13 mouse cellular contexts compared by ENCODE assay signal in genomic region chr19:3840214-3840651, GRCm38 (mm10). TPM values are rescaled to one million over a fixed set of nuclear protein-coding genes. Genes with fewer than 3 reads are reported as not detected.
DNase-seq lines count a peak whose midpoint lies in the region; ATAC-seq and TF ChIP-seq lines count a peak whose summit lies in the region.
"Had no signal": no experiment of that assay in that cellular context is flagged by ENCODE, and none has a peak within 500 bp of the region (broad histone marks: within the 10 kb centered on the region; RNA-seq: fewer than 3 reads in every experiment).

No protein-coding gene starts in this region.

- H3K9ac ChIP-seq in lung, postnatal 0 days (replicated peaks; ENCODE audit: low read depth) = no peak overlapping the region
- H3K9ac ChIP-seq: heart, embryonic 12.5 days had no signal

- no peak for TF ChIP-seq CTCF in kidney, adult 2 months (conservative IDR thresholded peaks at IDR 0.05; ENCODE audit: insufficient read depth, insufficient read length, low read depth, low read length)
- no peak for TF ChIP-seq CTCF in lung, postnatal 0 days (IDR thresholded peaks at IDR 0.05)

- H3K4me2 ChIP-seq in lung, postnatal 0 days (replicated peaks; ENCODE audit: low read depth, low read length) = no peak overlapping the region
- H3K4me2 ChIP-seq: heart, embryonic 12.5 days had no signal

- H3K9me3 ChIP-seq in lung, postnatal 0 days (ENCODE audit: low read length) = no peaks in the 10 kb centered on the region
- H3K9me3 ChIP-seq: heart, embryonic 12.5 days had no signal

- no peak overlapping the region for H3K4me3 ChIP-seq in kidney, adult 2 months (ENCODE audit: insufficient read depth, low read depth, low read length)
- H3K4me3 ChIP-seq in lung, postnatal 0 days (ENCODE audit: low read depth, low read length) = no peak overlapping the region
- H3K4me3 ChIP-seq: heart, embryonic 12.5 days had no signal

- H3K4me1 ChIP-seq in kidney, adult 2 months (ENCODE audit: control insufficient read depth, insufficient read depth, low read length) = peaks cover 23% of the 10 kb centered on the region; the same call in 1 of the 2 replicates
- H3K4me1 ChIP-seq in lung, postnatal 0 days (ENCODE audit: insufficient read depth, low read depth, low read length) = peaks cover 3% of the 10 kb centered on the region; the same call in 1 of the 2 replicates

- ATAC-seq in lung, postnatal 0 days = peak; percentile 53
- no peak for ATAC-seq in megakaryocyte, adult 5-6 weeks (ENCODE audit: poor library complexity, severe bottlenecking)

- no peaks in the 10 kb centered on the region for H3K36me3 ChIP-seq in kidney, adult 2 months (ENCODE audit: control insufficient read depth, insufficient read depth, low read length)
- no peaks in the 10 kb centered on the region for H3K36me3 ChIP-seq in lung, postnatal 0 days (ENCODE audit: insufficient read depth, low read length)
- H3K36me3 ChIP-seq: heart, embryonic 12.5 days had no signal

- H3K27me3 ChIP-seq in kidney, adult 2 months (replicated peaks; ENCODE audit: control insufficient read depth, insufficient read depth, low read length) = no peaks in the 10 kb centered on the region
- no peaks in the 10 kb centered on the region for H3K27me3 ChIP-seq in lung, postnatal 0 days (replicated peaks; ENCODE audit: insufficient read depth, low read length)
- H3K27me3 ChIP-seq: heart, embryonic 12.5 days had no signal

- H3K27ac ChIP-seq in kidney, adult 2 months (ENCODE audit: insufficient read depth, low read depth, low read length) = peak overlapping the region; percentile 53
- peak overlapping the region; percentile 91 for H3K27ac ChIP-seq in lung, postnatal 0 days (ENCODE audit: low read length)

- no peak for TF ChIP-seq POLR2A in kidney, adult 2 months (IDR thresholded peaks at IDR 0.05; ENCODE audit: low read depth, low read length)

- peak; percentile 87 for TF ChIP-seq EP300 in lung, postnatal 0 days (IDR thresholded peaks at IDR 0.05)

- WGBS in kidney, adult 2 months = 52% methylated on average over 5 of the region's 5 CpGs
- WGBS in lung, postnatal 0 days = 38% methylated on average over 5 of the region's 5 CpGs

- no peak for DNase-seq in kidney, adult 2 months
- no peak for DNase-seq in kidney, adult 9 months
- DNase-seq in ES-CJ7 (ENCODE audit: low read depth, low spot score) = peak; percentile 31
- DNase-seq in lung, postnatal 0 days (ENCODE audit: low spot score) = peak; percentile 83
- DNase-seq in thymus, postnatal 10 days (ENCODE audit: low spot score in 2 of 2) = peak; percentile 37 to 52
- DNase-seq in ovary, postnatal 14 days (ENCODE audit: low spot score) = no peak
- DNase-seq in Muller cell, postnatal 12 days (ENCODE audit: inconsistent ontology term) = no peak
- DNase-seq: adrenal gland, postnatal 10 days; gastrocnemius, postnatal 10 days; liver; spleen, adult 18-20 months had no signal

RNA-seq across cellular contexts. Expression of gene Chka, which starts 11.3 kb away (rescaled TPM):
- polyA plus RNA-seq in kidney, adult 2 months (2012; rRNA removed) = 65.0 and 72.0 TPM in 2 replicates
- 65.9 and 68.1 TPM in 2 replicates for polyA plus RNA-seq in lung, postnatal 0 days (2015; fragmentation: Nextera tagmentation; extraction: Ambion mirVana)
- total RNA-seq in megakaryocyte, adult 5-6 weeks (2015) = 15.9 and 18.9 TPM in 2 replicates
- 19.2 and 22.0 TPM in 2 replicates for total RNA-seq in megakaryocyte, adult 5-6 weeks (2017)

Comparison
In these comparisons a context has a peak if more than half of its experiments do, and no peak if none do; other contexts are left out.
1. DNase-seq: peak in ES-CJ7 (single experiment), lung, postnatal 0 days (single experiment) and thymus, postnatal 10 days (2 of 2); none in kidney, adult 2 months (single experiment), kidney, adult 9 months (single experiment), ovary, postnatal 14 days (single experiment) and Muller cell, postnatal 12 days (single experiment).